Mouse (Mus musculus) CH12F3 (cell line): ENCODE measurements around the gene Them5.

ENCODE experiments used
- in situ Hi-C: fragments of 300-500 bp; cut with MboI; formaldehyde crosslinking; loops from 2 replicates; pipeline ENCODE4 v1.14.3; 2020; ENCODE audit warnings: low sequenced_read_pairs

The Them5 gene

GRCm38 (mm10) chr3:94341959-94342422 lies at the start of gene Them5:
Gene Them5, plus strand, starts transcription at chr3:94342099.
- in situ Hi-C loops: no loop called here

- in situ Hi-C loops: no loop called here
These were observed 36.4 kb upstream of the Them5 start for GRCm38 (mm10) chr3:94305457-94305856.

DNA sequence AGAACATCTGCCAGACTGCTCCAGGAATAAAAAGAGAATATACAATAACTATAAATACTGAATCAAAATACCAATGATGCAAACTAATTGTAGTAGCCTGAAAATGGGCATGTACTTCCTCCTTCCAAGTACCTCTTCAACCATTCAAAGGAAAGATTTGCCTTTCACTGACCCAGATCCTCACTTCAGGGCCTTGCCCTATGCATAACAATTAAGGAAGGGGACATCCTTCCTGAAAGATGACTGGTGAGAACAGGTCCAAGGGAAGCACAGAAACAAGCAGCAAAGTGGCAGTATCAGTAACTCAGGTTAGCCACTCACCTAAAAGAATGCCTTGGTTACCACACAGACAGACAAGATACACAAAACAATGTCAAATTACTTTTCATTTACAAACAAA lies 34.9 kb upstream of the Them5 start:
- in situ Hi-C loops: no loop called here

GRCm38 (mm10) chr3:94309633-94310363 lies 32.1 kb upstream of the Them5 start, which contains the start of gene Them4:
Gene Them4, plus strand, starts transcription at chr3:94310089.
- in situ Hi-C loops: no loop called here

DNA sequence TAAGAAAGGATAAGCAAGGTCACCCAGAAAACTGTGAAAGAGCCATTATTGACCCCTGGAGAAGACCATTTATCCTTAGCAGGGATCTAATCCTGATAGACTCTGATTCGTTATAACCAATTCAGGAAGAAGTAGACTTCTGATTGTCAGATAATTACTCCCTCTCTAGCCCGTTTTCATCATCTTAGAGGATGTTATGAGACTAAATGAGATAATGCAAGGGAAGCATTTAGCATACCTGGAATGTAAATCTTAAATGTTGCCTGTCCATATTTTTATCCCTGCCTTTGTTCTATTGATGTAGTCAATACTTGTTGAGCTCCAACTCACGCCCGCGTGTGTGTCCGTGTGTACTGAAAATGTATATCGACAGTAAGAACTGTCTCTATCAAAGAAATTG lies 31.4 kb upstream of the Them5 start:
- in situ Hi-C loops: no loop called here

DNA sequence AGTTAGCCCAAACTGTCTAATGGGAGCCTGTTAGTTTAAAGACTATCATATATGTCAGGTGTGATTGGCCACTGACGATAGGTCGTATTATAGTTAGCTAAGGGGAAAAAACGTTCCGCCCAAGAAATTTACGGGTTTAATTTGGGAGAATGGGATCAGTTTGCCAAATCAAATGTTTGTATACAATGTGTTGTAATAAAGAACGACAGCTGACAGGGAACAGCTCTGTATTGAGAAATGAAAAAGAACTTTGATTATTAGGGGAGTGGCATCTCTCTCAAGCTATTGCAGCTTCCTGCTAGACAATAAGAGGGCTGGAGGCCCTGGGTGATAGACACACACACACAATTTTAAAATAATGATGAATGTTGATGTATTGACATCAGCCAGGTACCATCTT lies 31.0 kb upstream of the Them5 start:
- in situ Hi-C loops: no loop called here

- in situ Hi-C loops: no loop called here
These were observed 30.5 kb upstream of the Them5 start for GRCm38 (mm10) chr3:94311376-94311775.

DNA sequence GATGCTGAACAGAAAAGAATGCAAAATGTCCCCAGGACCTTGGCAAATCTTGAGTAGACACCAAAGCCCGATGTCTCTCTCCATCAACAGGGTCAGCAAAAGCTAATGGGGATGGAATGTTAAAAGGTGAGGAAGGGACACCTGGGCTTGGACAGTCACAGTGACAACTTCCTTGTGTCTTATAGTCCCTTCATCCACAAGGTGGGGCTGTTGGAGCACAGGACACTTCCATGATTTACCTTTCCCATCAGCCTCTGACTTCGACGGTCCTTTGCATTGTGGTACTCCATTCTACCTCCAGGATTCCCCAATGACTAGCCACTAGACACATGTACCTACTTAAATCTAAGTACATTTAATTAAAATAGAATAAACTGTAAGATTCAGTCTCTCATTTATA lies 13.2 kb upstream of the Them5 start:
- in situ Hi-C loops: no loop called here

DNA sequence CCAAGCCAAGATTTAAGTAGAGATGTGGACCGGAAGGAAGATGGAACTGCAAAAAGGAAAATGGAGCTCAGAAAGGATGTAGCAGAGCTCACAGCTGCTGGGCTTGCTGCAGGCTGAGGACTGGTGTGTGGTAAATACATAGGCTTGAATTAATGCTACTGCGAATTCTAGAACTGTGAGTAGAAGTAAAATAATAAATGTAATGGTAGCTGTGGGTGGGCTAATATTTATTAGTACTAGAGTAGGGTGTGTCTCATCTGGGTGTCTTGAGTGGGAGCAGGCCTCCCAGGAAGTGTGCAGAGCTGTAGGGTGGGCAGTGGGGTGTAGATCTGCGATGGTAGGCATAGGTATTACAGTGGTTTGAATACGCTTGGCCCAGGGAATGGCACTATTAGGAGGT lies 7.5 kb upstream of the Them5 start:
- in situ Hi-C loops: no loop called here

GRCm38 (mm10) chr3:94338522-94338921 lies 3.4 kb upstream of the Them5 start:
- in situ Hi-C loops: no loop called here

DNA sequence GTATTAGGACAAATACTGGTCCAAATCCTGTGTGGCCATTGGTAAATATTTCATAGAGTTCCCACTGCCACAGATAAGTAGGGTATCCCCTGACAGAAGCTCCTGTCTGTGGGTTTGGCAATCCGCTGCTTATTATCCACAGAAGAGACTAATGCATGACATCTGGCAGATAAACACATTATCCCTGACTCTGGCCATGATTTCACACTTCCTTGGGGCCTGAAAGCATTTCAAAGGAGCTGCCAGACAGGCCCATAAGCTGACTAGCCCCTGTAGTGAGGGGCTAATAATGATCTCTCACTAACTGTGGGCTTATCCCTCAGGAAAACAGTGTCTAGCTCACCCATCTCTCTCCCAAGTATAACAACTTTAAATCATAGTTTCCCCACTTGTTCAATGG lies 653 bp downstream of the Them5 start:
- in situ Hi-C loops: no loop called here

GRCm38 (mm10) chr3:94344182-94344581 lies 2.3 kb downstream of the Them5 start:
- in situ Hi-C loops: no loop called here

- in situ Hi-C loops: no loop called here
These were observed 3.0 kb downstream of the Them5 start for GRCm38 (mm10) chr3:94344897-94345296.

DNA sequence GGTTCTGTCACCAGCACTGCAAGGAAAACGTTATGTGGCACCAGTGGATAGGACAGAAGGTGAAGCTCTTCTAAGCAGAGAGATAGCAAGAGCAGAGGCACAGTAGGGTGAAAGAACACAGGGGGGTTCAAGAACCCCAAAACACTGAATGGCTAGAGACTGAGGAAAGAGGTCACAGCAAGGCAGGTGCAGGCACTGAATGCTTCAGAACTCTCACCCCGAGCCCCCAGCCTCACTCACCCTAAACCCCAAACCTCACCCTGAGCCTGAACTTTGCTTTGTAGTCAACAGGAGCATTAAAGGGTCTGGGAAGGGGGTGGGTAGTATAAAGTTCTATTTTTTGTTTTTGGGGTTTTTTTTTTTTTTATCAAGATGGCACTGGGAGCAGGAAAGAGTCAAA lies 6.2 kb downstream of the Them5 start:
- in situ Hi-C loops: no loop called here

DNA sequence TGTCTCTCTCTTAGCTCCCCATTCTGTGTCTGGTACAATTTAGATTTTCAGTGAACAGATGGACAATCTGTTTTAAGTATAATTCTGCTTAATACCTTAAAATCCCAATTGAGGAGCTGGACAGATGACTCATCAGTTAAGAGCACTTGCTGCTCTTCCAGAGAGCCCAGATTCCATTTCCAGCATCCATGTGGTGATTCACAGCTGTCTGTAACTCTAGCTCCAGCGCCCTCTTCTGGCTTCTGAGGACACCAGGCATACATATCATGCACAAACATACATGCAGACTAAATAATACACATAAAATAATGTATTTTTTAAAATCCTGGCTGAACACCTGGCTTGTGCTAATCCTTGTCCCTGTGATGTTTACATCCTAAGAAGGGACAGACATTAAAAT lies 18.9 kb downstream of the Them5 start:
- in situ Hi-C loops: no loop called here

- in situ Hi-C loops: no loop called here
These were observed 20.2 kb downstream of the Them5 start, which contains the start of gene C2cd4d for GRCm38 (mm10) chr3:94362138-94362537. Gene C2cd4d, plus strand, starts transcription at chr3:94362438.

DNA sequence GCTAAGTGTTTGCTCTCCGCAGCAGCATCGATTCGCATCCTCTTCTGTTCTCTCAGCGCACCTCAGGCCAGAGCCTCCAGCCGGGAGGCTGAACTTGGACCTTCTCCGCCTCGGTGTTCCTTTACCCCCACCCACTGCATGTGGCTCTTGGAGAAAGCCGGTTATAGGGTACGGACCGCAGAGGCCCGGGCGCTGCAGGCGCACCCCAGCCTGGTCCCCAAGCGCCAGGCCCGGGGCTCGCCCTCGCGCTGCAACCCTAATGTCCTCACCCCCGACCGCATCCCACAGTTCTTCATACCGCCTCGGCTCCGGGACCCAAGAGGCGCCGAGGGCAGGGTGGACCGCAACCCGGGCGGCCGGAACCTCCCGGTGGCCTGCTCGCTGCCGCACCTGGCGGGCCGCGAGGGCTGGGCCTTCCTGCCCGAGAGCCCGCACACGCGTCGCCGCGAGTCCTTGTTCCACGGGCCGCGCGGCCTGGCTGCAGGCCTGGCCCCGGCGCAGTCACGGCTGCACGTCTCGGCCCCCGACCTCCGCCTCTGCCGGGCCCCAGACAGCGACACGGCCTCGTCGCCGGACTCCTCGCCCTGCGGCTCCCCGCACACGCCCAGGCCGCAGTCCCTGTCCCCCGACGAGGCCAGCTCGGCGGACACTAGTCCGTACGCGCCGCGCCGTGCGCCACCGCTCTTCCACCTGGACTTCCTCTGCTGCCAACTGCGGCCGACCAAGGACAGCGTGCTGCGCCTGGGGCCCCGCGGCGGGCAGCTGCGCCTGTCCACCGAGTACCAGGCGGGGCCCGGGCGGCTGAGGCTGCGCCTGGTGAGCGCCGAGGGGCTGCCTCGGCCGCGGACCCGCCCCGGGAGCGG lies 21.6 kb downstream of the Them5 start:
- in situ Hi-C loops: no loop called here

GRCm38 (mm10) chr3:94364154-94364526 lies 22.2 kb downstream of the Them5 start:
- in situ Hi-C loops: no loop called here

DNA sequence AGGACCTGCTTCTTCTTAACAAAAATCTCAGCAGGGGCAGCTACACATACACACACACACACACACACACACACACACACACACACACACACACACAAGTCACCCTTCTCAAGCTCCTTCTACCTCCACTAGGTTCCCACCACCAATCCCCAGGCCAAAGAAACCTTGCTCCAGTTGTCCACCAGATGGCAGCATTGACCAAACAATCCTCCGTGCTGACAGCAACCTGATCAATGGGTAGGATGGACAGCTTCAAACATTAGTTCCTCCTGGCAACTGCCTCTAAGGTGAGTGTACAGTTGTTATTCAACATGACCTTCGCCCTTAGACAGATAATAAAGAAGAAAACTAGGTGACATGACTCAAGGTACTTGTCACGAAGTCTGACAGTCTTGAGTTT lies 24.9 kb downstream of the Them5 start:
- in situ Hi-C loops: no loop called here

- in situ Hi-C loops: no loop called here
These were observed 25.6 kb downstream of the Them5 start for GRCm38 (mm10) chr3:94367511-94367910.

DNA sequence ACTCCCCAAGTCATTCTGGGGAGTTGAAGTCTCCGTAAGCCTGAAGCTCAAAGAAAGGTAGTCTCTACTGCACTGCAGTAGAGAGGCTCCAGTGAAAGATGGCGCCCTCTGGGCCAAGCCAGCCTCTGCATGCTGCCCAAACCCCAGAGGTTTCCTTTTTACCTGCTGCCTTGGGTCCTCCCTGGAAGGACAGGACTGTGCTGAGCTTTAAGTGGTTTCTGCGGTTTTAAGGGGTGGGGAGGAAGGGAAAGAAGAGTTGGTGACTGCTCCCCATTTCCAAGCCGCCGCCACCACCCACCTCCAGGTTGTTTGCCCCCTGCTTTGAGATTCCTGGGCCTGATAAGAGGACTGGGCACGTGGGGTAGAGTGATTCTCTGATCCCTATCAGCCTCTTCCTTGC lies 26.7 kb downstream of the Them5 start:
- in situ Hi-C loops: no loop called here

GRCm38 (mm10) chr3:94369709-94370108 lies 27.8 kb downstream of the Them5 start:
- in situ Hi-C loops: loop anchor here (10.0 kb wide), 1 partner anchor 75 kb away; the partner anchor contains the start of genes Mrpl9 and Oaz3
